14 mouse cellular contexts compared by ENCODE assay signal in genomic region chr4:98335726-98336125, GRCm38 (mm10). TPM values are rescaled to one million over a fixed set of nuclear protein-coding genes. Genes with fewer than 3 reads are reported as not detected.
DNase-seq lines count a peak whose midpoint lies in the region.
"Had no signal": no experiment of that assay in that cellular context is flagged by ENCODE, and none has a peak within 500 bp of the region (broad histone marks: within the 10 kb centered on the region; RNA-seq: fewer than 3 reads in every experiment).

No protein-coding gene starts in this region.

- intact Hi-C loops in left cerebral cortex, postnatal 4 days (cut with DNase I), result no loop called here
- intact Hi-C loops in left cerebral cortex, postnatal 36 days (cut with DNase I), result no loop called here

- peak; percentile 61 to 70 for DNase-seq in cerebellum, postnatal 10 days
- no peak for DNase-seq in cerebellum, postnatal 36 days
- peak; percentile 55 for DNase-seq in heart, adult 11 months
- no peak for DNase-seq in heart, adult 9 months (ENCODE audit: low spot score in 2 of 2)
- DNase-seq in left cerebral cortex, postnatal 4 days, result peak; percentile 60
- DNase-seq in left cerebral cortex, postnatal 36 days (ENCODE audit: low spot score in 2 of 2), result no peak
- DNase-seq: adrenal gland, adult 8-10 months; adrenal gland, postnatal 14 days; adrenal gland, postnatal 36 days; B cell, adult 2 months; cerebellum, adult 11-12 months; cerebellum, adult 8-10 months; cerebellum, adult 9-11 months; forebrain, postnatal 0 days had no signal

RNA-seq across cellular contexts. Expression of gene Tm2d1, which starts 47.4 kb away (rescaled TPM):
- 10 to 100 TPM; 35.8 to 36.3 TPM for total RNA-seq in left cerebral cortex, postnatal 4 days (2021)
- 10 to 100 TPM; 43.1 to 46.2 TPM for total RNA-seq in left cerebral cortex, postnatal 36 days (2021)

RNA-seq across cellular contexts. Expression of gene Patj, which starts 59.9 kb away (rescaled TPM):
- 1 to 10 TPM; 8.0 to 9.3 TPM for total RNA-seq in left cerebral cortex, postnatal 4 days (2021)
- 10 to 100 TPM in 1 of 2 experiments, 1 to 10 TPM in 1; 7.5 to 19.6 TPM for total RNA-seq in left cerebral cortex, postnatal 36 days (2021)

Comparison
In these comparisons a context has a peak if more than half of its experiments do, and no peak if none do; other contexts are left out.
1. DNase-seq: peak in cerebellum, postnatal 10 days (2 of 2), heart, adult 11 months (single experiment) and left cerebral cortex, postnatal 4 days (single experiment); none in cerebellum, postnatal 36 days (0 of 2), heart, adult 9 months (0 of 2) and left cerebral cortex, postnatal 36 days (0 of 2).